Mouse (Mus musculus) bone marrow, adult 2 months (tissue): ENCODE data around the gene Glp2r.

ENCODE experiments used
- CTCF ChIP-seq: fragments of 200-500 bp; IDR thresholded peaks from 2 replicates; pipeline ENCODE4 v1.5.1; 2011; ENCODE audit warnings: low read length, control low read depth; ENCODE audit not compliant: control insufficient read depth, insufficient read depth
- POLR2A ChIP-seq: fragments of 200-500 bp; IDR thresholded peaks from 2 replicates; pipeline ENCODE4 v1.6.1; 2011; ENCODE audit warnings: low read depth, mild to moderate bottlenecking, control low read depth, low read length, borderline replicate concordance; ENCODE audit not compliant: control insufficient read depth

- TF ChIP-seq POLR2A: no peak
- no peak for TF ChIP-seq CTCF
Observed at GRCm38 (mm10) chr11:67664918-67665317, 106.0 kb downstream of the Glp2r start.
